Mouse (Mus musculus) T-helper 17 cell (primary cell): ENCODE measurements around the gene Cldn24.

ENCODE experiments used
- in situ Hi-C, 2 experiments: fragments of 300-600 bp; cut with MboI, MseI; formaldehyde crosslinking; loops; 1 replicate in 1 of 2; 2 replicates in 1 of 2; pipeline ENCODE4 v1.15.1; 2025; ENCODE audit warnings: high pct_unique_total_duplicates in 2 of 2

The Cldn24 gene

GRCm38 (mm10) chr8:47826911-47827310 lies 5.0 kb downstream of the Cldn24 start:
- in situ Hi-C loops: loop anchor here in 1 of 2 experiments (5.0 kb wide), 1 partner anchor 80 kb away; no protein-coding TSS in a partner anchor

DNA sequence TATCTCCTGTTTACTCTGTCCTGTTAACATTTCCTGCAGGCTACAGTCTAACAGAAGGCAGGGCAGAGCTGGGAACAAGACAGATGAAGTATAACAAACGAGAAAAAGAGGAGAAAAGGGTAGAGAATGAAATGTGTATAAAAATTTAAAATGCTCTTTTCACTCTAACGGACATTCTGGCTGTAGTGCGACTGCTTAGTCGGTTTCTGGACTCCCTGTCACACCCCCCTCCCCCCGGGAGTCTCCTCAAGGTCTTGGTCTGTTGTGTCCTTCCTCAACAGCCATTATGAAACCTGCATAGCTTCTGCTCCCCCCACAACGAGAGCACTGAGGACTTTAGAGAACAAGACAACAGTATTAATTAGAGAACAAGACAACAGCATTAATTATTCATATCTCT lies 10.7 kb downstream of the Cldn24 start:
- in situ Hi-C loops: no loop called here

- in situ Hi-C loops: no loop called here
Observed at GRCm38 (mm10) chr8:47833944-47834343, 12.0 kb downstream of the Cldn24 start.

DNA sequence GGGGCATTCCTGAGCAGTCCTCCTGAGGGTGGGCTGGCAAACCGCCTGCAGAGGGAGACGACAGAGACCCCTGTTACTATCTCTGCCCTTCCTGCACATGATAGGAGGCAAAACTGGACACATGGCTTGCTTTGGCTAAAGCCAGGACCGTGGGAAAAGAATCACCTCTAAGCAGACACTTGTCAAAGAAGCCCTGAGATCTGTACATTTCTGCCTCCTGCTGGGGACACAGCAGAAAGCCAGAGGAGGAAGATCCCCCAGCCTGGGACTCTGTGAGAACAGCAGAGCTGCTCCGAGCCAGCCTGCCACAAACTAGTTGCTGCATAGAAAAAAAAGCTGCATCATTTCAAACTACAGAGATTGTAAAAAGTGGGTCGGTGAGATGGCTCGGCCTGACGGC lies 21.1 kb downstream of the Cldn24 start:
- in situ Hi-C loops: loop anchor here in 1 of 2 experiments (10.0 kb wide), 1 partner anchor 508 kb away; no protein-coding TSS in a partner anchor

- in situ Hi-C loops: loop anchor here in 1 of 2 experiments (10.0 kb wide), 1 partner anchor 509 kb away; no protein-coding TSS in a partner anchor
Observed at GRCm38 (mm10) chr8:47843651-47844050, 21.7 kb downstream of the Cldn24 start.

DNA sequence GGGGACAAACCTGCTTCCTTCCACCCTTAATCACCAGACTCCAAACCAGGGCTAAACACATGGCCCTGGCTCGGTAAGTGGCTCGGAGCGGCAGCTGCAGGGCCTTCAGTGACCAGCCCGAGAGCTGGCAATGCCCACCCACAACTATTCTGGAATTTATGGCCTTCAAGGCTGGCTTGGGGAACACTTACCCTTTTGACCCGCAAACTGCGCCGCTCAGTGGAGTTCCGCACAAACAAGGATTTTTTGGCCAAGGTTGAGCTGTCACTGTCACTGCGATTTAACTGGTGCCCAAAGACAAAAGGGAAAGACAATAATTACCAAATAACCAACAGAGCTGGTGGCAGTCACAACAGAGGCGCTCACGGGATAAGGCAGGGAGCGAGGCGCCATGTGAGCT lies 24.0 kb downstream of the Cldn24 start:
- in situ Hi-C loops: loop anchor here in 1 of 2 experiments (10.0 kb wide), 1 partner anchor 511 kb away; no protein-coding TSS in a partner anchor

GRCm38 (mm10) chr8:47847161-47847560 lies 25.2 kb downstream of the Cldn24 start:
- in situ Hi-C loops: loop anchor here in 1 of 2 experiments (10.0 kb wide), 1 partner anchor 512 kb away; no protein-coding TSS in a partner anchor

- in situ Hi-C loops: loop anchor here in 1 of 2 experiments (10.0 kb wide), 1 partner anchor 513 kb away; no protein-coding TSS in a partner anchor
Observed at GRCm38 (mm10) chr8:47847931-47848330, 26.0 kb downstream of the Cldn24 start.

DNA sequence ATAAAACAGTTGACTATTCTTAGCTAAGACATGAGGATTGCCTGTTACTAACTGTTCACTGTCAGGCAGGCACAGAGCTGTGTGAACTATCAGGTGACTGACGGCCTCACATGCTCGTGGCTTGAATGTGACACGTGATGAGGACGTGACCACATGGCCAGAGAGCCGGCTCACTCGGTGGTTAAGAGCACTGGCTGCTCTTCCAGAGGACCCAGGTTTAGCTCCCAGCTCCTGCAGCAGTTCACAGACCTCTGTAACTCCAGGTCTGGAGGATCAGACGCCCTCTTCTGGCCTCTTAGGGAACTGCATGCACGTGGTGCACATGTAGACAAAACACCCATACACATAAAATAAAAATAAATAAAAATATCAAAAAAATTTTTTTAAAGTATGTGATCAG lies 27.9 kb downstream of the Cldn24 start:
- in situ Hi-C loops: loop anchor here in 1 of 2 experiments (10.0 kb wide), 1 partner anchor 515 kb away; no protein-coding TSS in a partner anchor

GRCm38 (mm10) chr8:47851824-47852502 lies 30.0 kb downstream of the Cldn24 start:
- in situ Hi-C loops: no loop called here

- in situ Hi-C loops: no loop called here
Observed at GRCm38 (mm10) chr8:47852737-47853136, 30.8 kb downstream of the Cldn24 start.

DNA sequence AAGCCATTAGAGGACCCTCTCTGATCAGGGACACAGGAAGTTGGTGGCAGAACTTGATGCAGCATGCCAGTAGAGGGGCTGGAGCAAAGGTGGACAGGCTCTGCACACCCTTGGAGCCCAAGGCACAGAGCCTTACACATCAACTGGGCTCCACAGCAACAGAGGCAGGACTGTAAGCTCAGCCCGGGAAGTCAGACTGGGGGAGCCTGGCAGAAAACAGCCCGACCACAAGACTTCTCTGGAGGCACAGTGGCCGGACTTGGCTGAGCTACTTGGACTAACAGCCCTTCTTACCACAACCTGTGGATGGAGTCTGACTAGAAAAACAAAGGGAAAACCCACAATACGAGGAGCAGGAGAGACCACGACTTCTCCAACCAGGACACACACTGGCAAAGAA lies 31.4 kb downstream of the Cldn24 start:
- in situ Hi-C loops: no loop called here

DNA sequence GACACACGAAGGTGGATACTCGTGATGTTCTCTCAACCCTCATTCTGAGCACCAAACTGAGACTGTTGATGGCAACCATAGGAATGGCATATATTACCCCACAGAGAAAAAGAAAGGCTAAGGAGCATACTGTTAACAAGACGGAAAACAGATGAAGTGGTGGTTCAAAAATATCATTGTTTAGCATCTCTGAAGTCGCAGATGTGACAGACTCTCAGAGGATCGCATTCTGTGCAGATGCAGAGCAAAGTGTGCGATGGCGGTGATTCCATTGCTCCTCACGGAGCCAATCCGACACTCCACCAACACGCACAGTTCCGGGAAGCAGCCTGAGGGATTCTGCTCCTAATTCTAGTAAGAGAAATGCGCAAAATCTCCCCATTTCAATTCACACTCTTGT lies 37.3 kb downstream of the Cldn24 start:
- in situ Hi-C loops: no loop called here

DNA sequence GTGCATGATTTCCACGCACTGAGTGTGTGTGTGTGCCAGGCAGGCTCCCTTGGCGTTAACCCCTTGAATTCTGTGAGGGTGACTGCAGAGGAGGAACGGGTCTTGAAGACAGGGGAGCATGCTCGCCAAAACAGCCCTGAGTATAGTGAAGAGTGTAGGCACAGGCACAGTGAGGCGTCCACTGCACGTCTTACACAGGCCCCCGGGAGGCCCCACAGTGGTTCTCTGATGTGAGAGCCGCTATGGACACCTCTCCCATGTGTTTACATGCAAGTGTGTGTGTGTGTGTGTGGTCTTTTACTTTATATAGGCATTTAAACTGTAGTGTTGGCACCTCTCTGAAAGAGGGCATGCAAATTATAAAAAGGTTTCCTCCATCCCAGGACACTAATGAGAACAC lies 44.6 kb downstream of the Cldn24 start:
- in situ Hi-C loops: loop anchor here in 1 of 2 experiments (5.0 kb wide), 1 partner anchor 56 kb away; no protein-coding TSS in a partner anchor

DNA sequence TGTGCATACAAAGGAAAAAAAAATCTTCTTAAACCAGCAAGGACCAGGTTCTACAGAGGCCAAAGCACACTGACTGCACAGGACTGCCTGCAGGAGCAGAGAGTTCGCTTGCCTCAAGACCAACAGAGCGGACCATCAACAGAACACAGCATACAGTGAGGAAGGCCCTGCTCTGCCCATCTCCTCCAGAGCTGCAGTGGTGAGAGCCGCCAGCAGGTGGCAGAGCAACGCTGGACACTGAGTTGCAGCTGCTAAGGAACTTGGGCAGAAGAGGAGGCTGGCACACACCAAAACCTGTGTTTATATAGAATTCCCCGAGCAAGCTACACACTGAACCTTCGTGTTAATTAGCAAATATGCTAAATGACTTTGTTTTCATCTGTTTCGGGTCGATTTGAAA lies 45.1 kb downstream of the Cldn24 start:
- in situ Hi-C loops: loop anchor here in 1 of 2 experiments (5.0 kb wide), 1 partner anchor 55 kb away; no protein-coding TSS in a partner anchor
